In the genomic region with DNA sequence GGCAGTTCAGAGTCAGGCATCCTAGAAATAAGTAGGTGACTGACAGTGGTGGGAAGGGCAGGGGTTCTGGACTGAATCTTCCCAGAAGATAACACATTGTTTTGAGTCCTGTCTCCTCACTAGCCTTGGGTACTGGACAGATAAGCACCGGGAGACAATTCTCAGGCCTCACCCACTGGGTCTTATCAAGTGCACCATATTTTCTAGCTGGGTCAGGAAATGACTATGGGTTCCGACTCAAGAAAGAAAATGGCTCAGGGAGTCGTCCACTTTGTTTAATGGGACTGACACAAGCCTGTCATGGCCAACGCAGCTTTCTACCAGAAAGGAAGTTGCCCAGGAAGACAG, we compare ENCODE assay signal across 13 mouse cellular contexts.
DNase-seq lines count a peak whose midpoint lies in the region; ATAC-seq and TF ChIP-seq lines count a peak whose summit lies in the region.
"Had no signal": no experiment of that assay in that cellular context is flagged by ENCODE, and none has a peak within 500 bp of the region (broad histone marks: within the 10 kb centered on the region; RNA-seq: fewer than 3 reads in every experiment).

No protein-coding gene starts in this region.

- H3K27me3 ChIP-seq in heart, embryonic 13.5 days (replicated peaks): no peaks in the 10 kb centered on the region
- H3K27me3 ChIP-seq in thymus, adult 2 months (ENCODE audit: control insufficient read depth, insufficient read depth, low read length): no peaks in the 10 kb centered on the region
- H3K27me3 ChIP-seq in hindbrain, embryonic 12.5 days: no peaks in the 10 kb centered on the region
- H3K27me3 ChIP-seq: kidney, embryonic 15.5 days had no signal

- peaks cover 56% of the 10 kb centered on the region for H3K4me1 ChIP-seq in heart, embryonic 13.5 days
- H3K4me1 ChIP-seq in thymus, adult 2 months (replicated peaks; ENCODE audit: control insufficient read depth, insufficient read depth, low read length): peaks cover 7% of the 10 kb centered on the region
- peaks cover 8% of the 10 kb centered on the region for H3K4me1 ChIP-seq in hindbrain, embryonic 12.5 days

- TF ChIP-seq POLR2A in thymus, adult 2 months (IDR thresholded peaks at IDR 0.05; ENCODE audit: control insufficient read depth, extremely low read depth, insufficient read depth, low read length, poor library complexity): no peak

- ATAC-seq in heart, embryonic 13.5 days (ENCODE audit: extremely low read depth, insufficient number of reproducible peaks, low FRiP score, low TSS enrichment): peak; percentile 49; the same call in 1 of the 2 replicates
- ATAC-seq in hindbrain, embryonic 12.5 days (ENCODE audit: low FRiP score): no peak
- ATAC-seq: hindbrain, postnatal 0 days had no signal

- TF ChIP-seq CTCF in thymus, adult 2 months (IDR thresholded peaks at IDR 0.05; ENCODE audit: borderline replicate concordance, control insufficient read depth, extremely low read depth, insufficient read depth, low read length, poor library complexity): no peak

- no peak overlapping the region for H3K9ac ChIP-seq in heart, embryonic 13.5 days
- H3K9ac ChIP-seq in hindbrain, embryonic 12.5 days: no peak overlapping the region
- H3K9ac ChIP-seq: kidney, embryonic 15.5 days; lung, embryonic 14.5 days had no signal

- intact Hi-C loops in heart, postnatal 14 days (cut with DNase I): no loop called here

- peak overlapping the region; percentile 48 for H3K27ac ChIP-seq in heart, embryonic 13.5 days (replicated peaks)
- no peak overlapping the region for H3K27ac ChIP-seq in thymus, adult 2 months (ENCODE audit: control insufficient read depth, insufficient read depth, low read length)
- no peak overlapping the region for H3K27ac ChIP-seq in hindbrain, embryonic 12.5 days
- H3K27ac ChIP-seq: hindbrain, postnatal 0 days; kidney, embryonic 15.5 days had no signal

- WGBS in heart, embryonic 13.5 days: 37% methylated on average over 4 of the region's 4 CpGs
- WGBS in thymus, adult 2 months: 92% methylated on average over 4 of the region's 4 CpGs
- 89% methylated on average over 4 of the region's 4 CpGs for WGBS in hindbrain, embryonic 12.5 days

- DNase-seq in heart, postnatal 14 days: no peak
- peak; percentile 39 for DNase-seq in c-Kit-positive CD71-negative TER-119-negative erythroid progenitor cells, embryonic 14.5 days (ENCODE audit: low read depth)
- peak; percentile 67 for DNase-seq in liver
- DNase-seq in lung, postnatal 25 days (ENCODE audit: low spot score): peak; percentile 74
- DNase-seq in frontal cortex, postnatal 10 days (ENCODE audit: low spot score in 2 of 2): no peak
- no peak for DNase-seq in thymus, adult 2 months
- DNase-seq: adrenal gland, adult 2 months; cerebellum, adult 18-20 months had no signal

- peaks cover 81% of the 10 kb centered on the region for H3K36me3 ChIP-seq in heart, embryonic 13.5 days
- no peaks in the 10 kb centered on the region for H3K36me3 ChIP-seq in thymus, adult 2 months (ENCODE audit: control insufficient read depth, insufficient read depth, low read length)
- H3K36me3 ChIP-seq in hindbrain, embryonic 12.5 days: peaks cover 31% of the 10 kb centered on the region

- H3K9me3 ChIP-seq in heart, embryonic 13.5 days: no peaks in the 10 kb centered on the region
- H3K9me3 ChIP-seq in hindbrain, embryonic 12.5 days (replicated peaks): no peaks in the 10 kb centered on the region
- H3K9me3 ChIP-seq: kidney, embryonic 15.5 days had no signal

- 0 out of 2 replicates have a peak overlapping the region, but pooled peaks have one; percentile 6 for H3K4me2 ChIP-seq in heart, embryonic 13.5 days
- H3K4me2 ChIP-seq in hindbrain, embryonic 12.5 days (replicated peaks): no peak overlapping the region
- H3K4me2 ChIP-seq: kidney, embryonic 15.5 days; lung, embryonic 14.5 days had no signal

- H3K4me3 ChIP-seq in heart, embryonic 13.5 days: no peak overlapping the region
- no peak overlapping the region for H3K4me3 ChIP-seq in thymus, adult 2 months (ENCODE audit: control insufficient read depth, insufficient read depth, low read length)
- H3K4me3 ChIP-seq in hindbrain, embryonic 12.5 days: no peak overlapping the region
- H3K4me3 ChIP-seq: kidney, embryonic 15.5 days had no signal

Comparison
In these comparisons a context has a peak if more than half of its experiments do, and no peak if none do; other contexts are left out.
1. DNase-seq: peak in c-Kit-positive CD71-negative TER-119-negative erythroid progenitor cells, embryonic 14.5 days (single experiment), liver (single experiment) and lung, postnatal 25 days (single experiment); none in heart, postnatal 14 days (0 of 2), frontal cortex, postnatal 10 days (0 of 2) and thymus, adult 2 months (single experiment).